Mouse (Mus musculus) right cerebral cortex, adult 18-20 months (tissue): ENCODE measurements around the gene Lmo4.

Source experiments
- DNase-seq: peaks from one replicate; pipeline ENCODE4 v3.0.0; 2022; ENCODE audit warnings: mixed read lengths

Gene Lmo4

GRCm38 (mm10) chr3:144203259-144203987, 1.6 kb downstream of the Lmo4 start:
- DNase-seq: no peak

- DNase-seq: no peak
These were observed 2.3 kb downstream of the Lmo4 start for GRCm38 (mm10) chr3:144202574-144203258.

- DNase-seq: peak; percentile 73
These were observed 3.0 kb downstream of the Lmo4 start for GRCm38 (mm10) chr3:144201794-144202573.

GRCm38 (mm10) chr3:144185327-144186152, 19.5 kb downstream of the Lmo4 start:
- DNase-seq: no peak

- DNase-seq: no peak
These were observed 20.1 kb downstream of the Lmo4 start for GRCm38 (mm10) chr3:144184918-144185317.

GRCm38 (mm10) chr3:144182229-144182628, 22.8 kb downstream of the Lmo4 start:
- DNase-seq: no peak

DNA sequence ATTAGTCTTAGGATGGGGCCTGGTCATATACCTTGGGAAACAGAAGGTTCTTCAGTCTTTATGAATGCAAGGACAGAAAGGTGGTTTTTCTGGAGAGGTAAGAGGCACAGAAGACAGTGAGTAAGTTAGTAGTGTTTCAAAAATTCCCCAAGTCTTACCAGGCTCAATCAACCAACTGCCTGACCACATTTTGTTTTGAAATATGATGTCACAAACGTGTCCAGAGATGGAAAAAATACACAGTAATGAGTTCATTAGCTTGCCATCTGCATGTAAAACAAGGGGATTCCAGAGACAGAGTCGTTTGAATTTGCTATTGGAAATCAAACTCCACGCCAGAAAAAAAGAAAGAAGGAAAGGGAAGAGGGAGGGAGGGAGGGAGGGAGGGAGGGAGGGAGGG, 26.1 kb downstream of the Lmo4 start:
- DNase-seq: no peak

GRCm38 (mm10) chr3:144173866-144174588, 31.0 kb downstream of the Lmo4 start:
- DNase-seq: no peak

GRCm38 (mm10) chr3:144173138-144173537, 31.9 kb downstream of the Lmo4 start:
- DNase-seq: no peak

- no peak for DNase-seq
These were observed 33.3 kb downstream of the Lmo4 start for GRCm38 (mm10) chr3:144171749-144172148.

GRCm38 (mm10) chr3:144170539-144170938, 34.5 kb downstream of the Lmo4 start:
- no peak for DNase-seq

- no peak for DNase-seq
These were observed 38.4 kb downstream of the Lmo4 start for GRCm38 (mm10) chr3:144166439-144167155.

DNA sequence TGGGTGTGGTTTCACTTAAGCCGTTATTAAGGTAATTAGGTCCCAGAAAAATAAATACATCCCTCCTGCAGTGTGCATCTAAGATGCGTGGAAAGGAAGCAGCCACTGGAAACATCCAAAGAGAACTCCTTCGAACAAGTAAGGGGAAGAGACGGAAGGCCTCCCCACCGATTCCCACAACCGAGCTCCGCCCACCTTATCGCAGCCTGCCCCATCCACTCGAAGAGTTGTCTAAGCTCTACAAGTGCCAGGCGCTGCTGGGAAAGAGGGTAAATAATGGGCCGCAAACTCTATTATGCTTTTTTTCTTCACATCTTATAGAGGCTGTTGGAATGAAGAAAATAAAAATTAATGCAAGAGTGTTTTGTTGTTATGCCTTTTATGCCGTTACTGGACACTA, 39.6 kb downstream of the Lmo4 start:
- DNase-seq: no peak

DNA sequence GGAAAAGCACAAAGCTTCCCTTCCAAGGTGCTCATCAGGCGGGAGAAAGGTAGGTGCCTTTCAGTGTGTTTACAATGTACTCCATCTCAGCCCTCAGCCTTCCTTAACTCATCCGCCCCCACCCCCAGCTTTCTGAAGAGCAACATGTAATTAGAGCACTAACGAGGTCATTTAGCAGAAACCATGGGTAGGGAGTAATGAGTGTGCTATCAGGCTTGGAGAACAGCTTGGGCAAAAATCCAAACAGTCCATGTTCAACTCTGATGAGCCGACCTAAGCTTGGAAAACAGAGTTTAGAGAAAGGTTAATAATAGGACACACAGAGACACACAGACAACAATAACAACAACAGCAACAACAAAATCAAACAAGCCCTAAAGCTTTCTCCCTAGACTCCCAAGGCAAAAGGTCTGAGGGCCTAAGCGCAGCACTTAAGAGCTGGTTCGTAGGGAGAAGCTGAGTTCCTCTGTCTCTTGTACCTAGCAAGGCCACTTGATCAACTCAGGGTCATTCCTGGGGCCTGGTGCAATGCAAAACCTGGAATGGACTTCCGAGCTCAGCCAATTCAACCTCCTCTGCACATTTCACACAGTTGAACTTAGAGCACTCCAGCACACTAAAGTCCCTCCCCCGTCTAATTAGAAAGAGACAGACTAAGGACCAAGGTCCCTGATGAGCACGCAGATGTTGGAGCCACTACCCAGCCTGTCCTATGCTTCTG, 40.2 kb downstream of the Lmo4 start:
- DNase-seq: no peak

DNA sequence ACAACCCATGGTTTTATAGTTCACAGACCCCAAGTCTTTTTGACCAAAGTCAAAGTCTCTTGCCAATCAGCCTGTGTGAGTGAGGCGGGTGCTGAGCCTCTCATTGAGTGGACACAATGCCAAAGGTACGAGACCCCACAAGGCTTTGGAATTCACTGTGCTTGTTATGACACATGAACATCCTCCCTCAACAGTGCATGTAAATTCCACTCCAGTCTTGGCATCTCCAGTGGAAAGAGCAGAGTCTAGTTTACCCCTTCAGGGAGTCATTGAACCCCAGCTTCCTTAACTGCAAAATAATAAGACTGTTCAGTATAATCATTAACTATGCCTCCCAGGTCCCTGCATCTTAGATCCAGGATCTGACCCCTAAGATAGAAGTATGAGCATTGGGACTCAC, 41.3 kb downstream of the Lmo4 start:
- no peak for DNase-seq

DNA sequence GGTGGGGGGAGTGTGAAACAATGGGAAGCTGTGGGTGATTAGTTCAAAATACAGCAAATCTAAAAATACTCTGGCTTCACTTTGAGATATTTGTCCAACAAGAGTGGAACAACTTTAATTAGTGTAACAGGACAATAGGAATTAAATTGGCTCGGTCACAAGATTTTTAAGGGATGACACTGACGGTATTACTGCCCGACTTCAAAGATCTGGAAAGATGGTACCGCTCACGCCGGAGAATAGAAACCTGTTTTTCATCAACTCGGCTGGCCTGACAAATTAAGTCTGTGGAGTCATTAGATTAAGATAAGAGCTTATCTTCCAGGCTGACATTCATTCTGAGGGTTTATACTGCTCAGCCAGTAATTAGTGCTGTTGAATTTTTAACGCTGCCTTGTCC, 42.9 kb downstream of the Lmo4 start:
- DNase-seq: no peak

DNA sequence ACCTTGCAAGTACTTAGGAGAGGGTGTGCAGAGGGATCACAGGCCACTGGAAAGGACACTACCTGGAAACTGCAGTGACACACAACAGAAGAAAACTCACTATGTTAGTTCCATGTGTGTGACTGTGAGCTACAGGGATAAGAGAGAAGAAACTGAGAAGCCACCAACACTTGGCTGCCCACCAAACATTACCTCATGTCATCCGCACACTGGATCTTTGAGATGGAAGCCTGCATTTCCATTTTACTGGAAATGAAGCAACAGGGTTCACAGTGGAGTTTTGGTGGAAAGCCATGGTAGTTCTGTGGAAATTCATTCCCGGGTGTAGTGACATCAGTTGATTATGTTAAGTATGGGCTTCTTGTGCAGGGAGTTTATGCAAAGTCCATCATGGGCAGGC, 43.8 kb downstream of the Lmo4 start:
- DNase-seq: no peak

GRCm38 (mm10) chr3:144155746-144156145, 49.3 kb downstream of the Lmo4 start:
- DNase-seq: no peak

DNA sequence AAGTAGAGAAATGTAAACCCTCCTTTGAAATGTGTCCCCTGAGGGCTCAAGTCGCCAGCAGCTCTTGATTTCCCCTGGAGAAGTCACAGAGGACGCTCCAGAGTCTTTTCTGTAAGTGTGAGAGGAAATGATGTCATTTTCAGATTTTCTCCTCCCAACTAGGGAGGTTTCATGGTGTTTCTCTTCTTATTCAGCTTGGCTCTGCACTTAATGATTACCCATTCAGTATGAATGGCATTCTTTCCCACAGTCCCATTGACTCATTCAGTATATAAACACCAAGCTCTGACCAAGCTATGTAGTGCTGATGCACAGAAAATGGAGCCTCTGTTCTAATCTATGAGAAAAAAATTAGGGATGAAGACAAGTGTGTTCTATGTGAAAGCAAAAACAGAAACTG, 51.6 kb downstream of the Lmo4 start:
- no peak for DNase-seq

GRCm38 (mm10) chr3:144151001-144151400, 54.0 kb downstream of the Lmo4 start:
- DNase-seq: no peak

DNA sequence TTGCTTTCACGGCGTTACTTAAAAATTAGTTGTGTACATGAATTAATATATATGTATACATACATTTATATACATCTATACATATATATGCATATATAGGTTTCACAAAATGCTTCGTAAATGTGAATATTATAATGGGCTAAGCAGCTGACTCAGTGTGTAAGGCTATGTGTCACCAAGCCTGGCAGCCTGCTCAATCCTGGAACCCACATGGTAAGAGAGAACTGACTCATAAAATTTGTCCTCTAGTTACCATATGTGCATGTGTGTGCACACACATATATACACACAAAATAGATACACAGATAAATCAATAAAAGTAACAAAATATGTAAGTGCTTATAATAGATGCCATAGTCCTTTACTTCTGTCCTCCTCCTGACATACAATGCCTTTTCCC, 56.8 kb downstream of the Lmo4 start:
- DNase-seq: no peak
